15 mouse cellular contexts compared by ENCODE assay signal in the genomic region with DNA sequence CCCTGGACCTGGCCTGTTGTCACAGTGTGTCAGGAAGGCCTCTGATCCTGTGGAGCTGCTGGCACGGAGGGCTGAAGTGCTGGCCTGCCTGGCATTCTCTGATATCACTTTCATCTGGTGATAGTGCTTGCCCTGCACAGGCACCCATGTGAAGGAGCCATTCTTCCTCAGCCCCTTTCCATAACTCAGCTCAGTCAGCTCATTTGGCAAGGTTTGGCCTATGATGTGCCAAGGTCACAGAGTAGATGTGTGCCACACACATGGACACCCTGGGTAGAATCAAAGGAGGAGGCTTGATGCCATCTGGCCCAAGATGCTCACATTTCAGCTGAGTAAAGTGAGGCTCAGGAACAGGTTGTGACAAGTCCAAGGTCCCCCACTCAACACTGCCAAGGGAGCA.
DNase-seq lines count a peak whose midpoint lies in the region; ATAC-seq and TF ChIP-seq lines count a peak whose summit lies in the region.
"Had no signal": no experiment of that assay in that cellular context is flagged by ENCODE, and none has a peak within 500 bp of the region (broad histone marks: within the 10 kb centered on the region; RNA-seq: fewer than 3 reads in every experiment).

No protein-coding gene starts in this region.

- H3K36me3 ChIP-seq in hindbrain, embryonic 15.5 days, result no peaks in the 10 kb centered on the region
- no peaks in the 10 kb centered on the region for H3K36me3 ChIP-seq in hindbrain, embryonic 14.5 days (replicated peaks; ENCODE audit: control insufficient read depth, insufficient read depth)
- no peaks in the 10 kb centered on the region for H3K36me3 ChIP-seq in forebrain, embryonic 15.5 days
- H3K36me3 ChIP-seq: kidney, embryonic 15.5 days; limb, embryonic 12.5 days; neural tube, embryonic 15.5 days; stomach, embryonic 15.5 days had no signal

- TF ChIP-seq CTCF in gastrocnemius, adult 2 months (IDR thresholded peaks at IDR 0.05), result no peak

- peak; percentile 45 to 65 for DNase-seq in adrenal gland, adult (ENCODE audit: inconsistent age in 2 of 2, low spot score in 1 of 2)
- DNase-seq in adrenal gland, adult 18-20 months (ENCODE audit: low spot score in 2 of 2), result no peak
- no peak for DNase-seq in hindbrain, embryonic 14.5 days (ENCODE audit: low spot score)
- peak; percentile 32 for DNase-seq in cerebellum, adult 11 months
- DNase-seq in gastrocnemius, adult 2 months, result peak; percentile 73
- DNase-seq in left cerebral cortex, postnatal 25 days (ENCODE audit: low spot score in 2 of 2), result no peak
- DNase-seq: right cerebral cortex, postnatal 14 days; thymus, postnatal 14 days had no signal

- intact Hi-C loops in gastrocnemius, adult 2 months (cut with DNase I), result loop anchor here (2.0 kb wide), 1 partner anchor 22 kb away; no protein-coding TSS in a partner anchor
- intact Hi-C loops in left cerebral cortex, postnatal 25 days (cut with DNase I), result no loop called here

- no peak overlapping the region for H3K4me3 ChIP-seq in hindbrain, embryonic 15.5 days
- H3K4me3 ChIP-seq in hindbrain, embryonic 14.5 days (replicated peaks; ENCODE audit: low read length), result no peak overlapping the region
- H3K4me3 ChIP-seq in gastrocnemius, adult 2 months, result no peak overlapping the region
- no peak overlapping the region for H3K4me3 ChIP-seq in forebrain, embryonic 15.5 days
- H3K4me3 ChIP-seq: kidney, embryonic 15.5 days; limb, embryonic 12.5 days; neural tube, embryonic 15.5 days; stomach, embryonic 15.5 days had no signal

- 88% methylated on average over 1 of the region's 1 CpGs for WGBS in hindbrain, embryonic 15.5 days
- 82% methylated on average over 1 of the region's 1 CpGs for WGBS in hindbrain, embryonic 14.5 days
- 71% methylated on average over 1 of the region's 1 CpGs for WGBS in forebrain, embryonic 15.5 days

- H3K9me3 ChIP-seq in hindbrain, embryonic 15.5 days, result no peaks in the 10 kb centered on the region
- H3K9me3 ChIP-seq in hindbrain, embryonic 14.5 days (ENCODE audit: control insufficient read depth, low read length), result no peaks in the 10 kb centered on the region
- H3K9me3 ChIP-seq in forebrain, embryonic 15.5 days, result no peaks in the 10 kb centered on the region
- H3K9me3 ChIP-seq: kidney, embryonic 15.5 days; limb, embryonic 12.5 days; neural tube, embryonic 15.5 days; stomach, embryonic 15.5 days had no signal

- H3K27me3 ChIP-seq in hindbrain, embryonic 15.5 days, result no peaks in the 10 kb centered on the region
- H3K27me3 ChIP-seq in hindbrain, embryonic 14.5 days (ENCODE audit: control insufficient read depth, insufficient read depth, low read length), result no peaks in the 10 kb centered on the region
- H3K27me3 ChIP-seq in forebrain, embryonic 15.5 days, result no peaks in the 10 kb centered on the region
- H3K27me3 ChIP-seq: kidney, embryonic 15.5 days; limb, embryonic 12.5 days; neural tube, embryonic 15.5 days; stomach, embryonic 15.5 days had no signal

- H3K4me1 ChIP-seq in hindbrain, embryonic 15.5 days (replicated peaks), result 0 out of 2 replicates have a peak, but pooled peaks cover 6% of the 10 kb centered on the region
- H3K4me1 ChIP-seq in hindbrain, embryonic 14.5 days (replicated peaks; ENCODE audit: control insufficient read depth, insufficient read depth, low read length), result peaks cover 10% of the 10 kb centered on the region; the same call in 1 of the 2 replicates
- peaks cover 30% of the 10 kb centered on the region for H3K4me1 ChIP-seq in forebrain, embryonic 15.5 days
- H3K4me1 ChIP-seq: kidney, embryonic 15.5 days; limb, embryonic 12.5 days; stomach, embryonic 15.5 days had no signal

- ATAC-seq in hindbrain, embryonic 15.5 days (ENCODE audit: low FRiP score, low read depth), result peak; percentile 75
- ATAC-seq in hindbrain, embryonic 14.5 days (ENCODE audit: low FRiP score), result no peak
- ATAC-seq in forebrain, embryonic 15.5 days (replicated peaks), result no peak

- H3K9ac ChIP-seq in hindbrain, embryonic 15.5 days, result no peak overlapping the region
- no peak overlapping the region for H3K9ac ChIP-seq in hindbrain, embryonic 14.5 days
- H3K9ac ChIP-seq in forebrain, embryonic 15.5 days (replicated peaks), result no peak overlapping the region
- H3K9ac ChIP-seq: kidney, embryonic 15.5 days; limb, embryonic 12.5 days; neural tube, embryonic 15.5 days; stomach, embryonic 15.5 days had no signal

- H3K27ac ChIP-seq in hindbrain, embryonic 15.5 days (replicated peaks), result no peak overlapping the region
- H3K27ac ChIP-seq in hindbrain, embryonic 14.5 days, result no peak overlapping the region
- peak overlapping the region; percentile 38; the same call in 1 of the 2 replicates for H3K27ac ChIP-seq in gastrocnemius, adult 2 months
- no peak overlapping the region for H3K27ac ChIP-seq in forebrain, embryonic 15.5 days (replicated peaks)
- H3K27ac ChIP-seq: kidney, embryonic 15.5 days; limb, embryonic 12.5 days; macrophage; neural tube, embryonic 15.5 days; stomach, embryonic 15.5 days had no signal

- no peak overlapping the region for H3K4me2 ChIP-seq in hindbrain, embryonic 15.5 days
- H3K4me2 ChIP-seq in hindbrain, embryonic 14.5 days (replicated peaks), result no peak overlapping the region
- H3K4me2 ChIP-seq in forebrain, embryonic 15.5 days (replicated peaks), result no peak overlapping the region
- H3K4me2 ChIP-seq: kidney, embryonic 15.5 days; limb, embryonic 12.5 days; neural tube, embryonic 15.5 days; stomach, embryonic 15.5 days had no signal

Comparison
In these comparisons a context has a peak if more than half of its experiments do, and no peak if none do; other contexts are left out.
1. DNase-seq: peak in adrenal gland, adult (2 of 2), cerebellum, adult 11 months (single experiment) and gastrocnemius, adult 2 months (single experiment); none in adrenal gland, adult 18-20 months (0 of 2), hindbrain, embryonic 14.5 days (single experiment) and left cerebral cortex, postnatal 25 days (0 of 2).